Mouse (Mus musculus) CH12.LX (cell line): Measurements from ENCODE around the gene Rrm1. TPM values are rescaled to one million over a fixed set of nuclear protein-coding genes. Genes with fewer than 3 reads are reported as not detected.

Experiments
- DNase-seq: peaks from one replicate; pipeline ENCODE4 v3.0.0-alpha.2; 2013; ENCODE audit errors: extremely low read depth
- H3K27ac ChIP-seq: 2 replicates; pipeline ENCODE4 v1.5.1; 2012; ENCODE audit warnings: low read depth, mild to moderate bottlenecking, control low read depth, moderate library complexity; ENCODE audit not compliant: insufficient read depth
- H3K27me3 ChIP-seq: replicated peaks from 2 replicates; pipeline ENCODE3; 2012; ENCODE audit warnings: inconsistent platforms
- H3K36me3 ChIP-seq, 2 experiments: replicated peaks in 1 of 2; 2 replicates each; pipeline versions ENCODE3 to v1.6.1; 2012; ENCODE audit warnings: inconsistent platforms in 1 of 2, low read length in 1 of 2, mild to moderate bottlenecking in 1 of 2, mixed read lengths in 1 of 2, moderate library complexity in 1 of 2; ENCODE audit not compliant: control insufficient read depth in 1 of 2, insufficient read depth in 1 of 2
- H3K4me1 ChIP-seq, 2 experiments: 2 replicates each; pipeline ENCODE4 v1.6.1; 2012; ENCODE audit warnings: inconsistent platforms in 1 of 2, moderate library complexity in 1 of 2; ENCODE audit not compliant: insufficient read depth in 2 of 2, control insufficient read depth in 1 of 2
- H3K4me2 ChIP-seq: 2 replicates; pipeline ENCODE4 v1.6.1; 2012; ENCODE audit warnings: low read depth, mild to moderate bottlenecking, control low read depth; ENCODE audit not compliant: poor library complexity, insufficient read depth, severe bottlenecking
- H3K4me3 ChIP-seq, 3 experiments: fragments of 150-350 bp in 1 of 3; sonication (generic) in 1 of 3; replicated peaks in 1 of 3; 2 replicates each; pipeline versions ENCODE3 to v1.5.1; 2011 to 2012; ENCODE audit warnings: low read depth in 2 of 3, low read length in 2 of 3, mild to moderate bottlenecking in 2 of 3, moderate library complexity in 2 of 3, control low read depth in 1 of 3, improper control_type of control experiment in 1 of 3, inconsistent platforms in 1 of 3, mixed read lengths in 1 of 3; ENCODE audit not compliant: poor library complexity in 1 of 3
- H3K79me2 ChIP-seq: replicated peaks from 2 replicates; pipeline ENCODE4 v1.6.1; 2012; ENCODE audit warnings: mild to moderate bottlenecking, moderate library complexity; ENCODE audit not compliant: control insufficient read depth, poor library complexity, insufficient read depth, severe bottlenecking; ENCODE audit errors: extremely low read depth
- H3K9ac ChIP-seq: 2 replicates; pipeline ENCODE4 v1.6.1; 2012; ENCODE audit warnings: low read depth, mild to moderate bottlenecking, control low read depth, moderate library complexity; ENCODE audit not compliant: insufficient read depth
- H3K9me3 ChIP-seq: replicated peaks from 2 replicates; pipeline ENCODE3; 2012; ENCODE audit warnings: low read length, inconsistent platforms, mixed read lengths
- BHLHE40 ChIP-seq: IDR thresholded peaks from 2 replicates; pipeline ENCODE4 v1.6.1; 2011; ENCODE audit warnings: mild to moderate bottlenecking, low read depth, low read length, improper control_type of control experiment
- ELF1 ChIP-seq: IDR thresholded peaks from 2 replicates; pipeline ENCODE4 v1.6.1; 2014; ENCODE audit warnings: low read depth, mild to moderate bottlenecking, inconsistent platforms, low read length, improper control_type of control experiment
- EP300 ChIP-seq: IDR thresholded peaks from 2 replicates; pipeline ENCODE4 v1.6.1; 2011; ENCODE audit warnings: low read length, improper control_type of control experiment
- ETS1 ChIP-seq: conservative IDR thresholded peaks from 2 replicates; pipeline ENCODE4 v1.6.1; 2012; ENCODE audit warnings: low read depth, mild to moderate bottlenecking, inconsistent platforms, low read length, improper control_type of control experiment, moderate library complexity
- HCFC1 ChIP-seq: IDR thresholded peaks from 2 replicates; pipeline ENCODE4 v1.6.1; 2012; ENCODE audit warnings: low read depth, mild to moderate bottlenecking, inconsistent platforms, low read length, improper control_type of control experiment
- JUN ChIP-seq: IDR thresholded peaks from 2 replicates; pipeline ENCODE4 v1.6.1; 2011; ENCODE audit warnings: low read depth, mild to moderate bottlenecking, low read length, improper control_type of control experiment, moderate library complexity; ENCODE audit not compliant: insufficient read depth
- JUND ChIP-seq: conservative IDR thresholded peaks from 2 replicates; pipeline ENCODE4 v1.6.1; 2011; ENCODE audit warnings: low read depth, low read length, improper control_type of control experiment
- MXI1 ChIP-seq: IDR thresholded peaks from 2 replicates; pipeline ENCODE4 v1.6.1; 2011; ENCODE audit warnings: mild to moderate bottlenecking, low read depth, low read length, improper control_type of control experiment
- NELFE ChIP-seq: IDR thresholded peaks from 2 replicates; pipeline ENCODE4 v1.6.1; 2011; ENCODE audit warnings: low read depth, low read length, improper control_type of control experiment
- PAX5 ChIP-seq: IDR thresholded peaks from 2 replicates; pipeline ENCODE4 v1.6.1; 2012; ENCODE audit warnings: low read length, inconsistent platforms, mixed read lengths
- POLR2A ChIP-seq: IDR thresholded peaks from 2 replicates; pipeline ENCODE4 v1.6.1; 2011; ENCODE audit warnings: low read depth, mild to moderate bottlenecking, improper control_type of control experiment, low read length
- RAD21 ChIP-seq: IDR thresholded peaks from 2 replicates; pipeline ENCODE4 v1.6.1; 2011; ENCODE audit warnings: low read depth, mild to moderate bottlenecking, low read length, improper control_type of control experiment, moderate library complexity
- SIN3A ChIP-seq: IDR thresholded peaks from 2 replicates; pipeline ENCODE4 v1.6.1; 2012; ENCODE audit warnings: low read length, improper control_type of control experiment, inconsistent platforms
- SMC3 ChIP-seq: IDR thresholded peaks from 2 replicates; pipeline ENCODE4 v1.6.1; 2011; ENCODE audit warnings: low read depth, low read length, improper control_type of control experiment
- TBP ChIP-seq: conservative IDR thresholded peaks from 2 replicates; pipeline ENCODE4 v1.6.1; 2011; ENCODE audit warnings: low read depth, low read length, improper control_type of control experiment
- USF1 ChIP-seq: IDR thresholded peaks from 2 replicates; pipeline ENCODE4 v1.6.1; 2014; ENCODE audit warnings: low read depth, mild to moderate bottlenecking, inconsistent platforms, low read length, improper control_type of control experiment
- dilution Hi-C: fragments of 300-500 bp; cut with MboI; formaldehyde crosslinking; loops from 2 replicates; pipeline ENCODE4 v1.14.3; 2020; ENCODE audit warnings: low sequenced_read_pairs; ENCODE audit not compliant: extremely low pct_unique_long_range_greater_than_20kb, extremely low pct_ligation_motif_present
- in situ Hi-C: fragments of 300-500 bp; cut with MboI; formaldehyde crosslinking; loops from 3 replicates; pipeline ENCODE4 v1.14.3; 2019; ENCODE audit warnings: low sequenced_read_pairs, low pct_ligation_motif_present, low pct_unique_long_range_greater_than_20kb, mixed read lengths
- polyA plus RNA-seq: library from polyadenylated mRNA; unstranded; fragments of >175 nt; gene quantifications from 2 replicates; pipeline ENCODE4 v1.2.1, GENCODE M21; 2012; ENCODE audit warnings: low read depth; ENCODE audit not compliant: insufficient read length
- total RNA-seq, 2 experiments: library from RNA; depleted of rRNA; stranded (reverse); fragments of 300-350 nt in 1 of 2; fragments of >200 nt in 1 of 2; gene quantifications; 2 replicates each; pipeline ENCODE4 v1.2.3; 2012 to 2014

Gene Rrm1
- total and polyA plus RNA-seq, 3 experiments: 156 to 248 (median 227) TPM

GRCm38 (mm10) chr7:102499473-102499872 lies 58.0 kb downstream of the Rrm1 start, which contains the start of gene Olfr545:
Gene Olfr545, minus strand, starts transcription at chr7:102499573.
- no peaks in the 10 kb centered on the region for H3K36me3 ChIP-seq
- H3K9ac ChIP-seq: no peak within 1 kb of the TSS
- dilution Hi-C loops (no loop called here), in situ Hi-C loops (no loop called here)
- DNase-seq: no peak
- H3K4me1 ChIP-seq: 0 out of 4 replicates have a peak, but pooled peaks cover 0 to 3% of the 10 kb centered on the region in 2 experiments
- no peaks in the 10 kb centered on the region for H3K9me3 ChIP-seq
- H3K4me3 ChIP-seq: no peak within 1 kb of the TSS
- H3K27ac ChIP-seq: no peak within 1 kb of the TSS
- H3K4me2 ChIP-seq: no peak within 1 kb of the TSS
- H3K27me3 ChIP-seq: no peaks in the 10 kb centered on the region
- no peak for TF ChIP-seq SIN3A
- no peak for TF ChIP-seq SMC3
- TF ChIP-seq NELFE: no peak
- no peak for TF ChIP-seq JUND
- TF ChIP-seq USF1: no peak
- no peak for TF ChIP-seq POLR2A
- no peak for TF ChIP-seq JUN
- no peak for TF ChIP-seq MXI1
- no peak for TF ChIP-seq PAX5
- TF ChIP-seq RAD21: no peak
- no peak for TF ChIP-seq TBP
- no peaks in the 10 kb centered on the region for H3K79me2 ChIP-seq

- no peak for TF ChIP-seq BHLHE40
- TF ChIP-seq RAD21: no peak
- no peak for TF ChIP-seq ELF1
- TF ChIP-seq PAX5: no peak
- no peak for TF ChIP-seq ETS1
- TF ChIP-seq EP300: no peak
- no peak for TF ChIP-seq HCFC1
- TF ChIP-seq TBP: no peak
- in situ Hi-C loops (loop anchor here (10.0 to 25.0 kb wide), 2 partner anchors 260 to 413 kb away; partner anchors contain the start of genes Olfr560, Olfr561, Olfr571 and Olfr78), dilution Hi-C loops (no loop called here)
- Histone ChIP-seq H3K4me3 (no peak overlapping the region), H3K9ac (no peak overlapping the region), H3K4me1 (0 out of 4 replicates have a peak, but pooled peaks cover 0 to 3% of the 10 kb centered on the region in 2 experiments), H3K9me3 (no peaks in the 10 kb centered on the region), H3K36me3 (no peaks in the 10 kb centered on the region), H3K4me2 (no peak overlapping the region), H3K79me2 (no peaks in the 10 kb centered on the region), H3K27me3 (no peaks in the 10 kb centered on the region), H3K27ac (no peak overlapping the region)
- DNase-seq: no peak
Measured at GRCm38 (mm10) chr7:102501986-102502385, 60.5 kb downstream of the Rrm1 start.
